In the genomic region with DNA sequence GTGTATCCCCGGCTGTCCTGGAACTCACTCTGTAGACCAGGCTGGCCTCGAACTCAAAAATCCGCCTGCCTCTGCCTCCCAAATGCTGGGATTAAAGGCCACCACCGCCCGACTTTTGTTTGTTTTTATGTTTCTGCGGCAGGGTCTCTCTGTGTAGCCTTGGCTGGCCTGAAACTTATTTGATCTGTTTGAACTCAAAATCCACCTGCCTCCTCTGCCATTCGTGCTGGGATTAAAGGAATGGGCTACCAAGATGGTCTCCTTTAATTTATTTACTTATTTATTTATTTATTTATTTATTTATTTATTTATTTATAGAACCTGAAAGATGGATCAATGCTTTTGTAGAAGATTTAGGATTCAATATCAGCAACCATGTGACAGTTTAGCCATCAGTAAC, we compare ENCODE assay signal across 8 mouse cellular contexts. TPM values are rescaled to one million over a fixed set of nuclear protein-coding genes. Genes with fewer than 3 reads are reported as not detected.
A peak's percentile ranks its signal among the peaks of the same experiment; 100 is the strongest.
DNase-seq lines count a peak whose midpoint lies in the region; ATAC-seq and TF ChIP-seq lines count a peak whose summit lies in the region.
"Not testable (repeated sequence)": the region's sequence is repeated elsewhere in the genome, so short reads cannot be mapped to it uniquely, and the experiment has no call there.

No protein-coding gene starts in this region.

- H3K4me1 ChIP-seq in forebrain, embryonic 11.5 days (replicated peaks; ENCODE audit: control insufficient read depth, insufficient read depth, low read length): not testable (repeated sequence)
- H3K4me1 ChIP-seq in heart, embryonic 14.5 days (ENCODE audit: control insufficient read depth in 2 of 2, insufficient read depth in 2 of 2, low read length in 2 of 2): peaks cover 7 to 25% of the 10 kb centered on the region in 2 experiments
- H3K4me1 ChIP-seq in intestine, embryonic 15.5 days (replicated peaks): peaks cover 18% of the 10 kb centered on the region
- H3K4me1 ChIP-seq in limb, embryonic 13.5 days: peaks cover 40% of the 10 kb centered on the region
- peaks cover 12% of the 10 kb centered on the region for H3K4me1 ChIP-seq in lung, postnatal 0 days (ENCODE audit: insufficient read depth, low read depth, low read length)
- peaks cover 25% of the 10 kb centered on the region for H3K4me1 ChIP-seq in neural tube, embryonic 12.5 days
- peaks cover 13% of the 10 kb centered on the region for H3K4me1 ChIP-seq in thymus, adult 2 months (replicated peaks; ENCODE audit: control insufficient read depth, insufficient read depth, low read length)

- not testable (repeated sequence) for H3K27me3 ChIP-seq in forebrain, embryonic 11.5 days (ENCODE audit: control insufficient read depth, insufficient read depth, low read length); heart, embryonic 14.5 days (ENCODE audit: control insufficient read depth, insufficient read depth, low read length); intestine, embryonic 15.5 days (replicated peaks); limb, embryonic 13.5 days; lung, postnatal 0 days (replicated peaks; ENCODE audit: insufficient read depth, low read length); neural tube, embryonic 12.5 days (replicated peaks); thymus, adult 2 months (ENCODE audit: control insufficient read depth, insufficient read depth, low read length)

- H3K27ac ChIP-seq in forebrain, embryonic 11.5 days (ENCODE audit: low read depth, low read length): peak overlapping the region; percentile 91
- peak overlapping the region; percentile 75 to 92 for H3K27ac ChIP-seq in heart, embryonic 14.5 days (replicated peaks in 1 of 2; ENCODE audit: control insufficient read depth in 1 of 2, insufficient read depth in 1 of 2, low read depth in 2 of 2, low read length in 2 of 2)
- peak overlapping the region; percentile 83 for H3K27ac ChIP-seq in intestine, embryonic 15.5 days
- peak overlapping the region; percentile 81 for H3K27ac ChIP-seq in limb, embryonic 13.5 days
- not testable (repeated sequence) for H3K27ac ChIP-seq in lung, postnatal 0 days (ENCODE audit: low read length)
- 0 out of 2 replicates have a peak overlapping the region, but pooled peaks have one; percentile 57 for H3K27ac ChIP-seq in neural tube, embryonic 12.5 days
- H3K27ac ChIP-seq in thymus, adult 2 months (ENCODE audit: control insufficient read depth, insufficient read depth, low read length): peak overlapping the region; percentile 55

- TF ChIP-seq POLR2A in brain, embryonic 14.5 days (IDR thresholded peaks at IDR 0.05; ENCODE audit: borderline replicate concordance, extremely low read depth, insufficient read depth, insufficient read length, poor library complexity, severe bottlenecking); thymus, adult 2 months (IDR thresholded peaks at IDR 0.05; ENCODE audit: control insufficient read depth, extremely low read depth, insufficient read depth, low read length, poor library complexity): not testable (repeated sequence)

- peak; percentile 9 for DNase-seq in brain, embryonic 14.5 days (ENCODE audit: low read depth)
- DNase-seq in forebrain, embryonic 11.5 days (ENCODE audit: low spot score); lung, postnatal 0 days (ENCODE audit: low spot score); thymus, adult 2 months: not testable (repeated sequence)

- H3K36me3 ChIP-seq in forebrain, embryonic 11.5 days (ENCODE audit: control insufficient read depth, insufficient read depth, low read length); heart, embryonic 14.5 days (ENCODE audit: control insufficient read depth, insufficient read depth, low read length); intestine, embryonic 15.5 days; limb, embryonic 13.5 days; lung, postnatal 0 days (ENCODE audit: insufficient read depth, low read length); neural tube, embryonic 12.5 days; thymus, adult 2 months (ENCODE audit: control insufficient read depth, insufficient read depth, low read length): not testable (repeated sequence)

- TF ChIP-seq EP300 in lung, postnatal 0 days (IDR thresholded peaks at IDR 0.05): not testable (repeated sequence)

- H3K4me2 ChIP-seq in forebrain, embryonic 11.5 days (ENCODE audit: low read depth, low read length, severe bottlenecking): peak overlapping the region; percentile 50
- H3K4me2 ChIP-seq in heart, embryonic 14.5 days (ENCODE audit: low read length): peak overlapping the region; percentile 57
- H3K4me2 ChIP-seq in intestine, embryonic 15.5 days (replicated peaks): peak overlapping the region; percentile 83
- H3K4me2 ChIP-seq in limb, embryonic 13.5 days (replicated peaks): peak overlapping the region; percentile 61
- H3K4me2 ChIP-seq in lung, postnatal 0 days (replicated peaks; ENCODE audit: low read depth, low read length): peak overlapping the region; percentile 50
- peak overlapping the region; percentile 89 for H3K4me2 ChIP-seq in neural tube, embryonic 12.5 days (replicated peaks)

- peak overlapping the region; percentile 59 for H3K9ac ChIP-seq in forebrain, embryonic 11.5 days (ENCODE audit: low read length)
- H3K9ac ChIP-seq in heart, embryonic 14.5 days (ENCODE audit: low read length): peak overlapping the region; percentile 47; the same call in 1 of the 2 replicates
- peak overlapping the region; percentile 14 for H3K9ac ChIP-seq in intestine, embryonic 15.5 days
- H3K9ac ChIP-seq in limb, embryonic 13.5 days; lung, postnatal 0 days (replicated peaks; ENCODE audit: low read depth): not testable (repeated sequence)
- H3K9ac ChIP-seq in neural tube, embryonic 12.5 days: 0 out of 2 replicates have a peak overlapping the region, but pooled peaks have one; percentile 8

- WGBS in forebrain, embryonic 11.5 days: 22% methylated on average over 7 of the region's 7 CpGs
- WGBS in heart, embryonic 14.5 days: 22% methylated on average over 7 of the region's 7 CpGs
- 12% methylated on average over 7 of the region's 7 CpGs for WGBS in intestine, embryonic 15.5 days
- WGBS in limb, embryonic 13.5 days: 19% methylated on average over 7 of the region's 7 CpGs
- 11% methylated on average over 7 of the region's 7 CpGs for WGBS in lung, postnatal 0 days
- 17% methylated on average over 7 of the region's 7 CpGs for WGBS in neural tube, embryonic 12.5 days
- WGBS in thymus, adult 2 months: 11% methylated on average over 7 of the region's 7 CpGs

- not testable (repeated sequence) for ATAC-seq in forebrain, embryonic 11.5 days (replicated peaks; ENCODE audit: low FRiP score); heart, embryonic 14.5 days (ENCODE audit: insufficient number of reproducible peaks, insufficient read depth, low FRiP score, low read depth); intestine, embryonic 15.5 days; limb, embryonic 13.5 days (ENCODE audit: low FRiP score, low read depth); lung, postnatal 0 days; neural tube, embryonic 12.5 days (ENCODE audit: low FRiP score, low read depth)

- not testable (repeated sequence) for H3K9me3 ChIP-seq in forebrain, embryonic 11.5 days (ENCODE audit: control insufficient read depth, low read length); heart, embryonic 14.5 days (ENCODE audit: control insufficient read depth, low read length); intestine, embryonic 15.5 days; limb, embryonic 13.5 days; lung, postnatal 0 days (ENCODE audit: low read length); neural tube, embryonic 12.5 days

- H3K4me3 ChIP-seq in forebrain, embryonic 11.5 days (ENCODE audit: low read depth, low read length): peak overlapping the region; percentile 77
- peak overlapping the region; percentile 31 to 48 for H3K4me3 ChIP-seq in heart, embryonic 14.5 days (ENCODE audit: control insufficient read depth in 1 of 2, insufficient read depth in 1 of 2, low read depth in 1 of 2, low read length in 2 of 2)
- H3K4me3 ChIP-seq in intestine, embryonic 15.5 days (replicated peaks): peak overlapping the region; percentile 65
- H3K4me3 ChIP-seq in limb, embryonic 13.5 days: peak overlapping the region; percentile 81
- peak overlapping the region; percentile 28 for H3K4me3 ChIP-seq in lung, postnatal 0 days (ENCODE audit: low read depth, low read length)
- H3K4me3 ChIP-seq in neural tube, embryonic 12.5 days: peak overlapping the region; percentile 35; the same call in 1 of the 2 replicates
- H3K4me3 ChIP-seq in thymus, adult 2 months (ENCODE audit: control insufficient read depth, insufficient read depth, low read length): peak overlapping the region; percentile 59

- not testable (repeated sequence) for TF ChIP-seq CTCF in brain, embryonic 14.5 days (IDR thresholded peaks at IDR 0.05; ENCODE audit: borderline replicate concordance, extremely low read depth, insufficient read depth, insufficient read length); lung, postnatal 0 days (IDR thresholded peaks at IDR 0.05); thymus, adult 2 months (IDR thresholded peaks at IDR 0.05; ENCODE audit: borderline replicate concordance, control insufficient read depth, extremely low read depth, insufficient read depth, low read length, poor library complexity)

RNA-seq across cellular contexts. Expression of a gene that starts 0.7 kb away (rescaled TPM):
- 70.4 and 84.9 TPM in 2 replicates for polyA plus RNA-seq in brain, embryonic 14.5 days (2012; rRNA removed)
- 58.6 and 60.8 TPM in 2 replicates for polyA plus RNA-seq in forebrain, embryonic 11.5 days (2014; fragmentation: Nextera tagmentation; extraction: Ambion mirVana)
- 94.7 and 96.9 TPM in 2 replicates for polyA plus RNA-seq in heart, embryonic 14.5 days (2014; fragmentation: Nextera tagmentation; extraction: Ambion mirVana)
- polyA plus RNA-seq in intestine, embryonic 15.5 days (2015; fragmentation: Nextera tagmentation; extraction: Ambion mirVana): 38.4 and 42.1 TPM in 2 replicates
- polyA plus RNA-seq in limb, embryonic 13.5 days (2015; fragmentation: Nextera tagmentation; extraction: Ambion mirVana): 51.2 and 51.6 TPM in 2 replicates
- 33.9 and 34.9 TPM in 2 replicates for polyA plus RNA-seq in lung, postnatal 0 days (2015; fragmentation: Nextera tagmentation; extraction: Ambion mirVana)
- polyA plus RNA-seq in neural tube, embryonic 12.5 days (2016; fragmentation: Nextera tagmentation; extraction: Ambion mirVana): 94.6 and 96.1 TPM in 2 replicates
- 319 and 330 TPM in 2 replicates for polyA plus RNA-seq in thymus, adult 2 months (2012; rRNA removed)

RNA-seq across cellular contexts. Expression of a gene that starts 4.1 kb away (rescaled TPM):
- 32.9 and 36.3 TPM in 2 replicates for polyA plus RNA-seq in brain, embryonic 14.5 days (2012; rRNA removed)
- 16.3 and 22.3 TPM in 2 replicates for polyA plus RNA-seq in forebrain, embryonic 11.5 days (2014; fragmentation: Nextera tagmentation; extraction: Ambion mirVana)
- 7.6 and 12.6 TPM in 2 replicates for polyA plus RNA-seq in heart, embryonic 14.5 days (2014; fragmentation: Nextera tagmentation; extraction: Ambion mirVana)
- polyA plus RNA-seq in intestine, embryonic 15.5 days (2015; fragmentation: Nextera tagmentation; extraction: Ambion mirVana): 11.1 and 15.4 TPM in 2 replicates
- polyA plus RNA-seq in limb, embryonic 13.5 days (2015; fragmentation: Nextera tagmentation; extraction: Ambion mirVana): 16.2 and 18.3 TPM in 2 replicates
- 8.9 and 11.9 TPM in 2 replicates for polyA plus RNA-seq in lung, postnatal 0 days (2015; fragmentation: Nextera tagmentation; extraction: Ambion mirVana)
- 18.0 and 25.2 TPM in 2 replicates for polyA plus RNA-seq in neural tube, embryonic 12.5 days (2016; fragmentation: Nextera tagmentation; extraction: Ambion mirVana)
- 56.5 and 57.9 TPM in 2 replicates for polyA plus RNA-seq in thymus, adult 2 months (2012; rRNA removed)

RNA-seq across cellular contexts. Expression of a gene that starts 20.3 kb away (rescaled TPM):
- 2.4 and 2.9 TPM in 2 replicates for polyA plus RNA-seq in brain, embryonic 14.5 days (2012; rRNA removed)
- 1.4 and 2.6 TPM in 2 replicates for polyA plus RNA-seq in forebrain, embryonic 11.5 days (2014; fragmentation: Nextera tagmentation; extraction: Ambion mirVana)
- polyA plus RNA-seq in heart, embryonic 14.5 days (2014; fragmentation: Nextera tagmentation; extraction: Ambion mirVana): 0.30 TPM in 1 of 2 replicates, not detected in the other
- 106 and 115 TPM in 2 replicates for polyA plus RNA-seq in intestine, embryonic 15.5 days (2015; fragmentation: Nextera tagmentation; extraction: Ambion mirVana)
- polyA plus RNA-seq in limb, embryonic 13.5 days (2015; fragmentation: Nextera tagmentation; extraction: Ambion mirVana): 10.5 and 11.7 TPM in 2 replicates
- 35.9 and 36.4 TPM in 2 replicates for polyA plus RNA-seq in lung, postnatal 0 days (2015; fragmentation: Nextera tagmentation; extraction: Ambion mirVana)
- polyA plus RNA-seq in neural tube, embryonic 12.5 days (2016; fragmentation: Nextera tagmentation; extraction: Ambion mirVana): 0.65 and 1.3 TPM in 2 replicates
- polyA plus RNA-seq in thymus, adult 2 months (2012; rRNA removed): 9.6 and 11.1 TPM in 2 replicates

RNA-seq across cellular contexts. Expression of a gene that starts 26.8 kb away (rescaled TPM):
- polyA plus RNA-seq in brain, embryonic 14.5 days (2012; rRNA removed): 38.1 and 45.9 TPM in 2 replicates
- polyA plus RNA-seq in forebrain, embryonic 11.5 days (2014; fragmentation: Nextera tagmentation; extraction: Ambion mirVana): 55.7 and 57.9 TPM in 2 replicates
- polyA plus RNA-seq in heart, embryonic 14.5 days (2014; fragmentation: Nextera tagmentation; extraction: Ambion mirVana): 47.2 and 51.4 TPM in 2 replicates
- 50.0 and 55.1 TPM in 2 replicates for polyA plus RNA-seq in intestine, embryonic 15.5 days (2015; fragmentation: Nextera tagmentation; extraction: Ambion mirVana)
- polyA plus RNA-seq in limb, embryonic 13.5 days (2015; fragmentation: Nextera tagmentation; extraction: Ambion mirVana): 31.4 and 32.8 TPM in 2 replicates
- 36.4 and 40.0 TPM in 2 replicates for polyA plus RNA-seq in lung, postnatal 0 days (2015; fragmentation: Nextera tagmentation; extraction: Ambion mirVana)
- polyA plus RNA-seq in neural tube, embryonic 12.5 days (2016; fragmentation: Nextera tagmentation; extraction: Ambion mirVana): 57.4 and 57.6 TPM in 2 replicates
- polyA plus RNA-seq in thymus, adult 2 months (2012; rRNA removed): 84.3 and 87.7 TPM in 2 replicates

RNA-seq across cellular contexts. Expression of a gene that starts 28.6 kb away (rescaled TPM):
- 70.1 and 75.6 TPM in 2 replicates for polyA plus RNA-seq in brain, embryonic 14.5 days (2012; rRNA removed)
- polyA plus RNA-seq in forebrain, embryonic 11.5 days (2014; fragmentation: Nextera tagmentation; extraction: Ambion mirVana): 71.0 and 76.3 TPM in 2 replicates
- 66.4 and 67.9 TPM in 2 replicates for polyA plus RNA-seq in heart, embryonic 14.5 days (2014; fragmentation: Nextera tagmentation; extraction: Ambion mirVana)
- polyA plus RNA-seq in intestine, embryonic 15.5 days (2015; fragmentation: Nextera tagmentation; extraction: Ambion mirVana): 48.1 and 52.0 TPM in 2 replicates
- polyA plus RNA-seq in limb, embryonic 13.5 days (2015; fragmentation: Nextera tagmentation; extraction: Ambion mirVana): 118 and 131 TPM in 2 replicates
- 155 and 165 TPM in 2 replicates for polyA plus RNA-seq in lung, postnatal 0 days (2015; fragmentation: Nextera tagmentation; extraction: Ambion mirVana)
- polyA plus RNA-seq in neural tube, embryonic 12.5 days (2016; fragmentation: Nextera tagmentation; extraction: Ambion mirVana): 78.4 and 85.2 TPM in 2 replicates
- polyA plus RNA-seq in thymus, adult 2 months (2012; rRNA removed): 477 and 505 TPM in 2 replicates

Comparison
In these comparisons a context has a peak if more than half of its experiments do, and no peak if none do; other contexts are left out.
1. H3K4me3 ChIP-seq: peak in every context shown above with its lines; median percentile 81 in limb, embryonic 13.5 days; 77 in forebrain, embryonic 11.5 days; 65 in intestine, embryonic 15.5 days; 59 in thymus, adult 2 months; 40 in heart, embryonic 14.5 days; 35 in neural tube, embryonic 12.5 days; 28 in lung, postnatal 0 days.